Mouse (Mus musculus): ENCODE measurements around the gene Gm17268.

The Gm17268 gene

DNA sequence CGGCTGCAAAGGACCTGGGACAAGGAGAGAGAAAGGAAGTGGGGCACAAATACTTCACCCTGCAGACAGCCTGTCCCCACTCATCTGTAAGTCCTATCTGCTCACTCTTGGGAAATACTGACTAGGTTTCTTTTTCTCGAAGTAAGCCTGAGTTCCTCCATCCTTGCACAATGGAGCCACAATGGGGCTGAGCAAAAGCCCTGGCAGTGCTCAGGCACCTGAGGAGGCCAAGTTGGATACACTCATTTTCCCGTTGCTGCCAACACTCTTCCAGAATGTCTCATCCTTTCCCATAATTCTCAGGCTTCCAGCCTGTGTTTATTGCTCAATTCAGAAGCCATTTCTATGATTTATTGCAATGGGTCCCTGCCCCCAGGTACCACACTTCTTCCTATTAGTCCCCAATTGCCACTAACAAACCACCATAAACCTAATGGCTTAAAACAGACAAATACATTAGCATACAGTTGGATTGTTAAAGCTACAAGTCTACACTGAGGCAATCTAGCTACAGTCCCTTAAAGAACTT is 834 bp upstream of the Gm17268 start:
- no peaks in the 10 kb centered on the region for H3K36me3 ChIP-seq (ENCODE audit: insufficient read depth, low read length)
- no peak overlapping the region for H3K4me3 ChIP-seq (replicated peaks; ENCODE audit: low read length)

DNA sequence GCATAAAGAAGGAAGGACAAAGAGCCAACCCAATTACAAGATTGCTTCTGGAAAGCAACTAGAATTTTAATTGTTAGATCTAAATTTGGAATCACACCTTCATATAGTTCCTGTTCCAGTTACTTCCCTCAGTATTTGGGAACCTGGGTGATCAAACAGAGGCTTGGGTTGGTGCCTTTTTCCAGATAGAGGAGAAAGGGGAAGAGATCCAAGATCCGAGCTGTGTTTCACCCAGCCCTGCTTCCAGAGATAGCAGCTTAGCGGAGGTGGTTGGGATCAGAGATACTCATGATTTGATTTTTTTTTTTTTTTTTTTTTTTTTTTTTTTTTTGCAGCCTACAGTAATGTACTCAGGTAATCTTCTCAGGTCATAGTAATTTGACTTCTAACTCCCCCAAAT is 2.5 kb downstream of the Gm17268 start:
- TF ChIP-seq NANOG (IDR thresholded peaks at IDR 0.05; ENCODE audit: borderline replicate concordance, low read length), result no peak
- no peak for TF ChIP-seq CTCF (conservative IDR thresholded peaks at IDR 0.05; ENCODE audit: low read length)
- no peak for TF ChIP-seq POU5F1 (IDR thresholded peaks at IDR 0.05; ENCODE audit: borderline replicate concordance, low read length)
- H3K27me3 ChIP-seq (ENCODE audit: insufficient read depth, low read length), result no peaks in the 10 kb centered on the region

More for the DNA sequence above, 834 bp upstream of the Gm17268 start:
- no peak for TF ChIP-seq NANOG (IDR thresholded peaks at IDR 0.05; ENCODE audit: borderline replicate concordance, low read length)
- Histone ChIP-seq H3K27me3 (ENCODE audit: insufficient read depth, low read length) (no peaks in the 10 kb centered on the region), H3K9me3 (ENCODE audit: low read length) (no peaks in the 10 kb centered on the region), H3K4me1 (replicated peaks; ENCODE audit: low read depth, low read length) (no peaks in the 10 kb centered on the region)

GRCm38 (mm10) chr11:82035356-82035755 is 3.0 kb downstream of the Gm17268 start, which contains the start of gene Ccl2:
Gene Ccl2, plus strand, starts transcription at chr11:82035571.
- H3K4me1 ChIP-seq (replicated peaks; ENCODE audit: low read depth, low read length), result no peaks in the 10 kb centered on the region
- no peak within 1 kb of the TSS for H3K4me3 ChIP-seq (replicated peaks; ENCODE audit: low read length)
- no peaks in the 10 kb centered on the region for H3K27me3 ChIP-seq (ENCODE audit: insufficient read depth, low read length)
- H3K9me3 ChIP-seq (ENCODE audit: low read length), result 0 out of 2 replicates have a peak, but pooled peaks cover under 1% of the 10 kb centered on the region
- H3K36me3 ChIP-seq (ENCODE audit: insufficient read depth, low read length), result no peaks in the 10 kb centered on the region
- TF ChIP-seq POU5F1 (IDR thresholded peaks at IDR 0.05; ENCODE audit: borderline replicate concordance, low read length) (no peak), NANOG (IDR thresholded peaks at IDR 0.05; ENCODE audit: borderline replicate concordance, low read length) (no peak)

More for the DNA sequence above, 2.5 kb downstream of the Gm17268 start:
- H3K4me3 ChIP-seq (replicated peaks; ENCODE audit: low read length), result no peak overlapping the region
- H3K36me3 ChIP-seq (ENCODE audit: insufficient read depth, low read length), result no peaks in the 10 kb centered on the region
- no peaks in the 10 kb centered on the region for H3K4me1 ChIP-seq (replicated peaks; ENCODE audit: low read depth, low read length)
- no peaks in the 10 kb centered on the region for H3K9me3 ChIP-seq (ENCODE audit: low read length)

DNA sequence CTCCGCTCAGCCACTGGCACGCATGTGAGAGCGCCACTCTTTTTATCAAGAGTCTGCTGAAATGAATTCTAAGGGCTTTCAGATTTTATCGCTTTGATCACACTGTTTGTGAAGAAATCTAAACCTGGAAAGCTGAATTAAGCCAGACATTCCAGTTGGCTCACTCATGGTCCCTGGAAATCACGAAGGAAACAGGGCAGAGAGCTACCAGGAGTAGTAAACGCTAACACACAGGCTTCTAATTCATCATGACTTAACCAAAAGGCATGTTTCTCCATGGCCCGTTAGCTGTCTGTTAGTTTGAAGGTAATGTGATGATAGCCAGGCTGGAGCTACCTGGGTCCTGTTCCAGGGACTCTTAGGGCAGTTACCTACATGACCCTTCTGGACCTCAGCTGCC is 3.9 kb downstream of the Gm17268 start:
- Histone ChIP-seq H3K4me3 (replicated peaks; ENCODE audit: low read length) (no peak overlapping the region), H3K27me3 (ENCODE audit: insufficient read depth, low read length) (no peaks in the 10 kb centered on the region), H3K9me3 (ENCODE audit: low read length) (peaks cover 7% of the 10 kb centered on the region), H3K36me3 (ENCODE audit: insufficient read depth, low read length) (no peaks in the 10 kb centered on the region), H3K4me1 (replicated peaks; ENCODE audit: low read depth, low read length) (no peaks in the 10 kb centered on the region)
- no peak for TF ChIP-seq POU5F1 (IDR thresholded peaks at IDR 0.05; ENCODE audit: borderline replicate concordance, low read length)
- TF ChIP-seq NANOG (IDR thresholded peaks at IDR 0.05; ENCODE audit: borderline replicate concordance, low read length), result no peak
- no peak for TF ChIP-seq CTCF (conservative IDR thresholded peaks at IDR 0.05; ENCODE audit: low read length)

GRCm38 (mm10) chr11:82032678-82033344 is 5.6 kb downstream of the Gm17268 start:
- Histone ChIP-seq H3K36me3 (ENCODE audit: insufficient read depth, low read length) (no peaks in the 10 kb centered on the region), H3K4me3 (replicated peaks; ENCODE audit: low read length) (no peak overlapping the region), H3K9me3 (ENCODE audit: low read length) (peaks cover 14% of the 10 kb centered on the region), H3K4me1 (replicated peaks; ENCODE audit: low read depth, low read length) (no peaks in the 10 kb centered on the region), H3K27me3 (ENCODE audit: insufficient read depth, low read length) (no peaks in the 10 kb centered on the region)
- no peak for TF ChIP-seq NANOG (IDR thresholded peaks at IDR 0.05; ENCODE audit: borderline replicate concordance, low read length)
- no peak for TF ChIP-seq POU5F1 (IDR thresholded peaks at IDR 0.05; ENCODE audit: borderline replicate concordance, low read length)
- no peak for TF ChIP-seq CTCF (conservative IDR thresholded peaks at IDR 0.05; ENCODE audit: low read length)

- no peaks in the 10 kb centered on the region for H3K27me3 ChIP-seq (ENCODE audit: insufficient read depth, low read length)
These were observed 6.2 kb downstream of the Gm17268 start for GRCm38 (mm10) chr11:82032136-82032535.

DNA sequence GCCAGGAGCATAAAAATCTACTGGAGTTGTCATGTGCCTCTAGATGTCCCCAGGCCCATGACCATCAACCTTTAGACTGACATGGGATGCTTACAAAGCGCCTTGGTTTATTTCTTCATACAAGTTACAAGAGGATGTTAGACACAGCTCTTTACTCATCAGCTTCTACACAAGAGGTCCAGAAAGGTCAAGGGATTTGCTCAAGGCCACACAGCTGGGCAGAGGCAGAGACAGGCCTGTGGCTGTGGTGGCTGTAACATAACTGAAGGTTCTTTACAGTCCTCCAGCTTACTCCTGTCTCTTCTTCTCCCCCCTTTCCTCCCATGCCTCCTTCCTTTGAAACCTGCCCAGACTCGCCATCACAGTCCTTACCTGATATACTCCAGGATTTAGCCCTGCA is 8.2 kb downstream of the Gm17268 start:
- Histone ChIP-seq H3K4me1 (replicated peaks; ENCODE audit: low read depth, low read length) (no peaks in the 10 kb centered on the region), H3K27me3 (ENCODE audit: insufficient read depth, low read length) (no peaks in the 10 kb centered on the region), H3K4me3 (replicated peaks; ENCODE audit: low read length) (no peak overlapping the region), H3K36me3 (ENCODE audit: insufficient read depth, low read length) (no peaks in the 10 kb centered on the region), H3K9me3 (ENCODE audit: low read length) (peaks cover 14% of the 10 kb centered on the region)
- no peak for TF ChIP-seq CTCF (conservative IDR thresholded peaks at IDR 0.05; ENCODE audit: low read length)
- TF ChIP-seq NANOG (IDR thresholded peaks at IDR 0.05; ENCODE audit: borderline replicate concordance, low read length), result no peak
- no peak for TF ChIP-seq POU5F1 (IDR thresholded peaks at IDR 0.05; ENCODE audit: borderline replicate concordance, low read length)

More at GRCm38 (mm10) chr11:82032136-82032535, 6.2 kb downstream of the Gm17268 start:
- no peaks in the 10 kb centered on the region for H3K36me3 ChIP-seq (ENCODE audit: insufficient read depth, low read length)
- H3K4me3 ChIP-seq (replicated peaks; ENCODE audit: low read length), result no peak overlapping the region
- peaks cover 14% of the 10 kb centered on the region for H3K9me3 ChIP-seq (ENCODE audit: low read length)
- no peaks in the 10 kb centered on the region for H3K4me1 ChIP-seq (replicated peaks; ENCODE audit: low read depth, low read length)
- no peak for TF ChIP-seq NANOG (IDR thresholded peaks at IDR 0.05; ENCODE audit: borderline replicate concordance, low read length)
- TF ChIP-seq CTCF (conservative IDR thresholded peaks at IDR 0.05; ENCODE audit: low read length), result no peak
- no peak for TF ChIP-seq POU5F1 (IDR thresholded peaks at IDR 0.05; ENCODE audit: borderline replicate concordance, low read length)

GRCm38 (mm10) chr11:82023769-82024168 is 14.6 kb downstream of the Gm17268 start:
- H3K36me3 ChIP-seq (ENCODE audit: insufficient read depth, low read length), result no peaks in the 10 kb centered on the region
- no peaks in the 10 kb centered on the region for H3K4me1 ChIP-seq (replicated peaks; ENCODE audit: low read depth, low read length)
- no peaks in the 10 kb centered on the region for H3K27me3 ChIP-seq (ENCODE audit: insufficient read depth, low read length)
- H3K4me3 ChIP-seq (replicated peaks; ENCODE audit: low read length), result no peak overlapping the region
- no peak for TF ChIP-seq POU5F1 (IDR thresholded peaks at IDR 0.05; ENCODE audit: borderline replicate concordance, low read length)
- TF ChIP-seq NANOG (IDR thresholded peaks at IDR 0.05; ENCODE audit: borderline replicate concordance, low read length), result no peak
- no peak for TF ChIP-seq CTCF (conservative IDR thresholded peaks at IDR 0.05; ENCODE audit: low read length)
- H3K9me3 ChIP-seq (ENCODE audit: low read length), result peaks cover under 1% of the 10 kb centered on the region; the same call in 1 of the 2 replicates

Measured in E14TG2a.4 (cell line).